Mouse (Mus musculus) lung, adult 2 months (tissue): ENCODE measurements around the gene Ppil3.

Experiments
- CTCF ChIP-seq: fragments of 200-500 bp; IDR thresholded peaks from 2 replicates; pipeline ENCODE4 v1.5.1; 2011; ENCODE audit warnings: mild to moderate bottlenecking, low read length, control low read depth; ENCODE audit not compliant: insufficient read depth
- POLR2A ChIP-seq: fragments of 200-500 bp; IDR thresholded peaks from 2 replicates; pipeline ENCODE4 v1.6.1; 2011; ENCODE audit warnings: low read depth, mild to moderate bottlenecking, control low read depth, low read length, borderline replicate concordance; ENCODE audit errors: extremely low read depth

DNA sequence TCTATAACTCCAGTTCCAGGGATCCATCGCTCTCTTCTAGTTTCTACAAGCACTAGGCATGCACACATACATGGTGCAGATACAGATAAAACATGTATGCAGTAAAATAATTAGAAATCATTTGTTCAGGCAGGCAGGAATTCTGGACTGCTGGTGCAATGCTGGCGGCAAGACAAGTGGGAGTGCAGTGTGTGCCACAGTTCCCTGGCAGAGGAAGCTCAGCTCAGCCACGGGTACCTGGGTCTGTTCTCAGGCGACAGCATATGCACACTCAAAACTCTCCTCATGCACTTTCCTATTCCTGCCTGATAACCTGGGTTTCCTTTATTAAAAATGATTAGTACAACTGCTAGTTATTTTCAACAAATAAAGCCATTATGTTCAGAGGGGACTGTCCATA is 19.8 kb upstream of the Ppil3 start:
- TF ChIP-seq POLR2A (no peak), CTCF (no peak)
